26 mouse cellular contexts compared by ENCODE assay signal in the genomic region with DNA sequence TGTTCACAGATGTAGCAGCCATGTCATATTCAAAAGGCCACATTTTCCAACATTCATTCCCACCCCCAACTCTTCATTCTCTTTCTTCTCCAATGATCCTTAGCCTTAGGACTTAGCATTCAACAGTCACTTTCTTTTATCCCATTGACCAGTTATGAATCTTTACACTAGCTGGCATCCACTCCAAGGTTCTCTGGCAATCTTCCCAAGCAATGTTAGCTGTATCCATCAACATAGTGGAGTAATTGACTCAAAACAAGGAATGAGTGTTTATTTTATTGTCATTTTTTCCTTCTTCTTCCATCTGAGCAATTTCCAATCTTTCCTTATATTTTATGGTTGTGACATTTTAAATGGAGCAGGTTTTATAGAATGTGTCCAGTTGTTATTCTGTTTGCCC.
"Had no signal": no experiment of that assay in that cellular context is flagged by ENCODE, and none has a peak within 500 bp of the region (broad histone marks: within the 10 kb centered on the region; RNA-seq: fewer than 3 reads in every experiment).

No protein-coding gene starts in this region.

- DNase-seq: gastrocnemius, postnatal 14 days; gastrocnemius, postnatal 36 days; heart, adult 11 months; heart, adult 2 months; heart, postnatal 14 days; heart, postnatal 36 days; kidney, adult 11 months; kidney, adult 2 months; kidney, adult 9 months; kidney, postnatal 14 days; kidney, postnatal 36 days; layer of hippocampus, adult 9-11 months; layer of hippocampus, postnatal 36 days; left cerebral cortex, postnatal 4 days had no signal

- H3K9me3 ChIP-seq: heart, embryonic 13.5 days; heart, embryonic 15.5 days; hindbrain, embryonic 13.5 days; hindbrain, embryonic 15.5 days; kidney, embryonic 15.5 days; limb, embryonic 13.5 days; limb, embryonic 15.5 days; liver, embryonic 12.5 days had no signal

- H3K36me3 ChIP-seq: heart, embryonic 13.5 days; heart, embryonic 15.5 days; hindbrain, embryonic 13.5 days; hindbrain, embryonic 15.5 days; kidney, embryonic 15.5 days; limb, embryonic 13.5 days; limb, embryonic 15.5 days; liver, embryonic 12.5 days had no signal

- H3K4me3 ChIP-seq: heart, adult 2 months; heart, embryonic 13.5 days; heart, embryonic 15.5 days; hindbrain, embryonic 13.5 days; hindbrain, embryonic 15.5 days; kidney, embryonic 15.5 days; limb, embryonic 13.5 days; limb, embryonic 15.5 days; liver, embryonic 12.5 days had no signal

- H3K4me2 ChIP-seq: heart, embryonic 11.5 days; heart, embryonic 13.5 days; heart, embryonic 15.5 days; hindbrain, embryonic 13.5 days; hindbrain, embryonic 15.5 days; kidney, embryonic 15.5 days; limb, embryonic 13.5 days; limb, embryonic 15.5 days; liver, embryonic 12.5 days had no signal

- ATAC-seq: hindbrain, postnatal 0 days; intestine, embryonic 16.5 days; liver, embryonic 12.5 days had no signal

- H3K27me3 ChIP-seq: heart, embryonic 13.5 days; heart, embryonic 15.5 days; hindbrain, embryonic 13.5 days; hindbrain, embryonic 15.5 days; kidney, embryonic 15.5 days; limb, embryonic 13.5 days; limb, embryonic 15.5 days; liver, embryonic 12.5 days had no signal

- H3K9ac ChIP-seq: heart, embryonic 13.5 days; heart, embryonic 15.5 days; hindbrain, embryonic 13.5 days; hindbrain, embryonic 15.5 days; kidney, embryonic 15.5 days; limb, embryonic 13.5 days; limb, embryonic 15.5 days; liver, embryonic 12.5 days had no signal

- H3K27ac ChIP-seq: heart, adult 2 months; heart, embryonic 13.5 days; heart, embryonic 15.5 days; hindbrain, embryonic 13.5 days; hindbrain, embryonic 15.5 days; hindbrain, postnatal 0 days; kidney, embryonic 15.5 days; kidney, postnatal 0 days; limb, embryonic 13.5 days; limb, embryonic 15.5 days; liver, embryonic 12.5 days had no signal

- H3K4me1 ChIP-seq: heart, embryonic 13.5 days; heart, embryonic 15.5 days; hindbrain, embryonic 13.5 days; hindbrain, embryonic 15.5 days; kidney, embryonic 15.5 days; limb, embryonic 13.5 days; limb, embryonic 15.5 days; liver, embryonic 12.5 days had no signal
